Mouse (Mus musculus) NIH3T3 (cell line): ENCODE measurements around the gene Nmnat3.

Experiments used
- DNase-seq: peaks from one replicate; pipeline ENCODE4 v3.0.0-alpha.2; 2012; ENCODE audit warnings: low read depth

Nmnat3 gene

DNA sequence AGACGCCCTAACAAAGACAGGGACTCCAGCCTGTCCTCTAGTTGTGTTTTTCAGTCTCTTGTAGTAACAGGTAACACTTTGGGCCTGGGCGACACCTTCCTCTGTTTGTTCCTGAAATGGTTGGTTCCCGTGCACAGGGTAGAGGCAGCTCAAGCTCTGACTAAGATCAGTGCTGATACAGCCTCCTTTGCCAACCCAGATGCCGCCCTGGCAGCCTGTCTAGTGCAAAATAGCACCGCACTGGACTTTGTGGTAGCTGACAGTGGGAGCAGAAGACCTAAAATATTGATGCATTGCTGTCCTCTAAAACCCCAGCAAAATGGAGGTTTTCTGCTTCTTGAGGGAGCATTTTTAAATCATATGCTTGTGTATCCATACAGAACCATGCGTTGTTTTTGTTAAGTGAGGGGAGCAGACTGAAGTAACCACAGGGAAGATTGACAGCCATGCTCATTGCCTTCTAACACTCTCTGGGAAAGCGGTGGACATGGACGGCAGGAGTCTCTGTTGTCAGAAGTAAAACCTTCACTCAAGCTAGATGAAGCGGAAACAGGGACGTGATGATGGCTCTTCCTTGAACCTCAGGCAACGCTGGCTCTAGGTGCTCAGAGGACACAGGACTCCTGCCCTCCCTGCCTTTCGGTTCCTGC lies 24.2 kb downstream of the Nmnat3 start:
- no peak for DNase-seq

DNA sequence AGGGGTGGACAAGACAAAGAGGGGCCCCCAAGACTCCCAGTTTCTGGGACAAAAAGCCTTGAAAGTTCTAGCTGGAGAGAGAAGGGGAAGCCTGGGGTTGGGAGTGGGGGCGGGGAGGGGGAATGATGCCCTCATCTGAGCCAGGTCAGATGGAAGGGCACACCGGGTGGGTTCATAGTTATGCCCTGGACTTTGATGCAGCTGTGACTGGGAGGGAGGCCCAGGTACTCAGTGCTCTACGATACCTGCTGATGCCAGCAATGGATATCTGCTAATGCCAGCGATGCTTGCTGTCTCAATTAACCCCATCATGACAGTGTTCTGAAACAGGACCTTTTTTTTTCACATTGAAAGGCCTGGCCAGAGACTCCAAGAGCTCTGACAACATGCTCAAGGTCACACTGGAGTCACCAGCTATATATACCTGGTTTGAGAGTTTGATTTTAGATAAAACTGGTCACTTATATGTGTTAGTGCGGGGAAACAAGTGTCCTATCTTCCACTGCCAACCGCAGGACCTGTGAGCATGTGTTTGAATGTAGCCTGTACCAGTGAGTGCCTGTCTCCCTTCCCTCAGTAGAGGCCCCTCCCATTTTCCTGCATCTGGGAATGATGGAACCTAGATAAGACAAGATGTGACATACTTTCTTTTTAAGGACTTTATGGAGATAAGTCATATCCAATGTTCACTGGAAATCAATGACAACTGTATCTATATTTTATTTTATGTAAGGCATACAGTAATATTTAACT lies 25.6 kb downstream of the Nmnat3 start:
- no peak for DNase-seq

DNA sequence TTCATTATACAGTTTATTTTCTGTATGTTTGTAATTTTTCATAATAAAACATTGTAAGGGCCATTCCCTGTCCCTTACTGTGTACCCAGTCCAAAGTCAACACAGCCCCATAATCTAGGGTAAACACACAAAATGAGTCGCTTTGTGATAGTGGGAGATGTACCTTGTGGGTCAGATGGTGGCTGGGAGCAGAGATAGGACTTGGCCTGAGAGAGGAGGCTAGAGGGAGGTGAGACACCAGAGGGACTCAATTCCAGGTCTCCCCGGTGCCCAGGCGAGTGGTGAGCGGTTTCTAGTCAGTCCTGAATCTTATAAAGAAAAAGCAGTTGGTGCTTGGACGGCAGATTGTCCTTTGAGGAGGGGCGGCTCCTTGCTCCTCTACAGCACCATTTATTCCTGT lies 26.4 kb downstream of the Nmnat3 start:
- no peak for DNase-seq

DNA sequence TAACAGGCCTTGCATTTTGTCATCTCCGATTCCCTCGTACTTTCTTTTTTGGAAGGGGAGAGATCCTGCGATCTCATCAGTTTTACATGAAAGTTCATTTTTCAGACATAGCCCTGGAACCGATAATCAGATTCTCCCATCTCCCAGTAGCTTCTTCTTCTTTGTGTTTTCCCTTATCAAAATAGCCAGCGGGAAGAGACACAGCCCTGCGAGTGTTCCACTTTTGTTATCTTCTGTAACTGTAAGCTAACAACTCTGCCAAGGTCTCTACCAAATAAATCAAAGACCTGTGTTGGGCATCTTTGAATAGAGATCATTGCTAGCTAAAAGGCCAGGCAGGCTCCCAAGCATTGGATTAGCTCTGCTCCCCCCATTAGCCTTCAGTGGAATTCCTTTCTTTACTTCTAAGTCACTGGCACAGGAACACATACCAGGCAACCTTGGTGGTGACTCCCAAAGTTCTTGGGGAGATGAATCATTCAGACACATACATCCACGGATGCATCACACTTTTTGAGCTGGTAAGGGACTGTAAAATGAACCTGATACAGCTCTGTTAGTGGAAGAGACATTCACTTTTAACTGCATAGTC lies 26.9 kb downstream of the Nmnat3 start:
- peak; percentile 62 for DNase-seq

DNA sequence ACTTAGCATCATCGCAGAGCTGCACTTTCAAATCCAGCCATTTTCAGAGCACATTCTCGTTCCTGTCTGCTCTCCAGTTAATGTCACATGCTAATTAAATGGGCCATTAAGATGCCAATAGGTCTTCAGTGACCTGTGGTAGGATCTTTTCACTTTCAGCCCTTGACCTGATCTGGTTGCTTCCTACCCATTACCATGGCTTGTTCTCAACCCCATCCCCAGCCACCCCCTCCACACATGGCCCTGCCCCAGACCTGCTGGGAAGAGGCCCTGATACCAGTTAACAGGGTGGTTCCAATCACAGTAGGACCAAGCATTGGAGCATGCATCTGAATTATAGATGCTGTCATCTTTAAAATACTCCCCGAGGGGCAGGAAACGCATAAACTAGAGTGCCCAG lies 30.7 kb downstream of the Nmnat3 start:
- no peak for DNase-seq

DNA sequence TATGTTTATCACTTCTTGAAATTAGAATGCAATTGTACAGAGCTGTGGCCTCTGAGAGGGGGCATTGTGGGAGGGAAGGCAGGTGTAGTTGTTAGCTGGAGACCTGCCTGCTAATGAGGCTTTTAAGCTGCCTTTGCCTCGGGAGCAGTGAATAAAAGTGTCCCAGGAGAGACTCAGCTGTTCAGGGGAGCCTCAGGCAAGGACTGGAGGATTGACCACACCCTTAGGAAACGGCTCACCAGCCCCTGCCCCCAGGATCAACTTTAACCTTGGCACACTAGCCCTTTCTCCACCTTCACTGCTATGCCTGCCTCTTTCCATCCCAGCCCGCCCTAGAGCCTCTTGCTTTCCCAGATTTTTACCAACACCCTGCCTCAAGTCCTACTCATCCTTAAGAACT lies 31.6 kb downstream of the Nmnat3 start:
- no peak for DNase-seq

DNA sequence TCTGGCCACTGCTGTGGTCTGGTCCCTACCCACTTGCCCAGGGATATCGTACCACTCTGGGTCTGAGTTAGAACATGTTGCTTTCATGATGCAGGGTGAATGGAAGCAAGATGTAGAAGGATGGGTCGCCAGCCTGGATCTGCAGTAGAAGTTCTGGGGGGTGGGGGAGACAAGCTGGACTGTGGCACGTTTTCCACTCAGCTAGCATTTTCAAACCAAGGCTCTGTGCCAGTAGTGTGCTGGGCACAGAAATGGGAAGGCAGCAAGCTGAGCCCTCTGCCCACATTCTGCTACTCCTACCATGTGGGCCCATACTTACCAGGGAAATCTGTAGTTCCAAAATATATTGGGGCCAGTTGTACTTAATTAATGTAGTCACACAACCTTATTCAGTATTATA lies 33.5 kb downstream of the Nmnat3 start:
- no peak for DNase-seq

DNA sequence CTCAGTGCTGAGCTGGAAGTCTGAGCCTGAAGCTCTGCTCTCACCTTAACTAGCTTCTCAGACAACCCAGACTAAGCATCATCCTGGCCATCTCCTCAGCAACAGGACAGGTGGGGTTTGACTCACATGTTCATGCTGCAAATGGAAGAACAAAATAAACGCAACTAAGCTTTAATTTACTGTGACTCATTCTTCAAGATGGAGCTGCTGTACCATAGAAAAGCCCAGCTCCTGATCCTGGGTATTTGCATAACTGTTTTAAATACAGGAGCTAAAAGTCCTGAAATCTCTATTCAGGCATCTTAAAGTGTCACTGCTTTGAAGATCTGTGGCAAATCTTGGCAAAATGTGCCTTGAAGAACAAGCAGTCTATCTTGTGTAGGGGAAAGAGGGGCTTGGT lies 38.9 kb downstream of the Nmnat3 start:
- no peak for DNase-seq

DNA sequence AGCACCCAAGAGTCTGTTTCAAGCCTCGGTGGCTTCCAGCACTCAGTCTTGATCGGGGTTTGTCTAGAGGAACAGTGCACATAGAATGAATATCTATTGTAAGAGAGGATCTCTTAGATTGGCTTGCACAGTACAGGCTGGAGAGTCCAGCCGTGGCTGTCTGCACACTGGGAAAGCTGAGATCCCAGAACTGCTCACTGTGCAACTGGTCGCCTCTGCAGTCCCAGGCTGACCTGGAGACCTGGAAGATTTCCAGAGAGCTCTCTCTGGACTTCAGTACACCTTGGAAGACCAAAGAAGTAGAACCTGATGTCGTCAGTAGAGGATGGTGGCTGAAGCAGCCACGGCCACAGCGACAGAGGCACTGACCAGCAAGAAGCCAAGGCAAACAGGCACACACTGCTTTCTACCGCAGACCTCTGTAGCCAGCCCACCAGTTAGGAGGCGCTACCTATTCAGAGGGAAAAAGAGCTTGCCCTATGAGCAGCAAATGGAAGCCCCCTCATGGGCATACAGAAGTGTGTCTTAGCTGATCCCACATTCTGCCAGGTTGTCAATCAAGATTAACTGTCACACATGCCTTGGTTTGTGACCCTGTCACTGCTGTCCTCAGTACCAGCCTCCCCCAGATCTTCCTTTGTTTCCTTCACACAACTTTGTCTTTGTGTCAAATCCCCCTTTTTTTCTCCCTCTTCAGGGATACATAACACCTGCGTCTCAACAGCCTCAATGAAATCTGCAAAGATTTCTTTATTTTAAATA lies 41.4 kb downstream of the Nmnat3 start:
- DNase-seq: no peak

DNA sequence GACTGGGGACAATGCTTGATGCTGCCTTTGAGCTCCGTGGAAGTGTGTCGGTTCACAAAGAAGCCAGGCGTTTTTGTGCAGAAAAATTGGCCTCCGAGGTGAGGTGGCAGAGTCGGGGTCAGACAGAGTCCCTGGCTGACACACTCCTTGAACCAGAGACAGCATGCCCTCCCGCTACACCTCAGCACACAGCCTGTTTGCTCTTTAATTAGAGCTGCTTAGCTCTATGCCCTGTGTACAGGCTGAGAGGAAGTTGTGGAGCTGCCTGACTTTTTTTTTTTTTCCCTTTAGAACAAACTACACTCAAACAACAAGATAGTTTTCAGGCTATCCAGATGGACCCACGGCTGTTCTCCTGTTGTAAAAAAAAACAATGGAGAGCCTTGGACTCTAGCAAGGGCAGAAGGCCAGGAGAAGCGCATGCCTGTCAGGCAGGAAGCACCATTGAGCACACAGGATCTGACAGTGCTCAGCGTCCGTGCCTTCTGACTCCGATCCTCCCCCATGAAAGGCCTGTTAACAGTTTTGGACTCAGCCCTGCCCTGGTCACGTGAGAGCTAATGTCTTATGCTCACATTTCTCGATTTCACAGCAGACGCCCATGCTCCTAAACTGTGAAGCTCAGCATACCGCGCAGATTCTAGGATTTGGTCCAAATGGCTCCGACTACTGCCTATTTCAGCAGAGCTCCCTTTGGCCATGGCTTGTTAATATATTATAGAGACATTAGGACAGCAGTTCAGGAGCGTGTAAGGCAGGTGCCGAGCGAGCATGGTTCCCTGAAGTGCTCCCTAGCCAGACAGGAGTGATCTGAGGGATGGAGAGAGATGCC lies 42.3 kb downstream of the Nmnat3 start:
- peak; percentile 14 for DNase-seq

DNA sequence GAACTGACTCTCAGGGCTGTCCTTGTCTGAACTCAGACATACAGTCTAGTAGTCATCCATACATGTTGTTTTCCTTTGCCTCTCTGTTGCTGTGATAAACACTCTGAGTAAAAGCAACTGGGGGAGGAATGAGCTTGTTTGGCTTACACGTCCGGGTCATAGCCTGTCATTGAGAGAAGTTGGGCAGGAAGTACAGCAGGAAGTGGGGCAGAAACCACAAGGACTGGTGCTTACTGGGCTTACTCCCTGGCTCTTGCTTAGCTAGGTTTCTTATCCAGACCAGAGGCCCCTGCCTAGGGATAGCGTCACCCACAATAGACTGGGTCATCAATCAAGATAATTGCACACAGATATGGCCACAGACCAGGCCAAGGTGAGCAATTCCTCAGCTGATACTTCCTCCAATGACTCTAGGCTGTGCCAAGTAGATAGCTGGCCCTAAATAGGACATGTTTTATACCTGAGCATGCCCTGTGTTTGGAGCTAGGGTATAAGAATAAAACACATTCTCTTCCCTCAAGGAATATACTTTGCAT lies 46.1 kb downstream of the Nmnat3 start:
- DNase-seq: no peak

DNA sequence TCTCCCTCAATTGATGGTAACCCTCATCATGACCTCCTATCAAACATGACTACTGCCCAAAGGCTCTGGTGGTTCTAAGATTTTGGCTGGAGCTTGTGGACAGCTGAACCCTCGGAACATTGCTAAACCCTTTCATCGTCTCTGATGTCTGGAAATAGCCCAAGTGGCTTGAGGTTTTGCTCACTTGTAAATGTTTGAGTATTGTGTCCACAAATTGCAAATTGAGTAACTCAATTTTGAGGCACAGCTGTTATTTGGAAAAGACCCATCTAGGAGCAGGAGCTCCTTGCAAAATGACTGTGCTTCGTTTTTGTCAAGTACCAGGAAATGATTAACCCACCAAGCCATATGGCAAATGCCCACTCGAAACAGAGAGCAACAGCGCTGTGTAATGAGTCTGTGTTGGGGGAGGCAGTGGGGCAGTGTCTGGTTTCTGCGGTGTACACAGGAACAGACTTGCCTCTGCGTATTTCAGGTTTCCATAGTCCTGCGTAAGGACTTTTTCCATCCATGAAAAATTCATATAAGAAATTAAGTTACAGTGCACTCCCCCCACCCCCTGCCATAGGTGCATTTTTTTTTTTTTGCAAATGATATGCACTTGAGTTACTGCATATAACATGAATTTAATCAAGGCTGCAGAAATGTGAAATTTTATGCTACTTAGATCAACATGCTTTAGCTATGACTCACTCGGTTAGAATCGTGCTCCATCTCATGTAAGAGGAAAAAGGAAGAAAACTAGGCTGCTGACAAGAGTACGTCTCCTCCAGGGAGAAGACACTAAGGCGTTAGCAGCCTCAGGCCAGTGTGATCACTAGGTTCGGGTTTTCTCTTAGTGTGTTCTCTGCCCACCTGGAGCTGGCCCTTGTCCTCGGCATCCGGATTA lies 50.9 kb downstream of the Nmnat3 start:
- DNase-seq: peak; percentile 72

DNA sequence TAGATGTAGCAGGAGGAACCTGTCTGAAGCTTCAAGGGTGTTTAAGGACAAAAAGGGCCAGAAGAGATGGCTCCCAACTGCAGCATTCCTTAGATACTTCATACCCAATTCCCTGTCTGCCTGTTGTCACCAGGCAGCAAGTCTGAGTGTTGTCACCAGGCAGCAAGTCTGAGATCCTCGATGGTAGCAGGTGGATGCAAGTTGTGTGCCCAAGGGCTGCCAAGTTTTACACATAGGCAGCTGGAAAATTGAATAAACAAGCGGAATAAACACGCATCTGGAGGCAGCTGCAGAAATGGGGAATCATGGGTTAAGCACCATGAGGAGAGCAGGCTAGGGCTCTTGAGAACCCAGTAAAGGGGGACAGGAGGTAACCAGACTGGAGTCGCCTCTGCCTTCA lies 52.7 kb downstream of the Nmnat3 start:
- DNase-seq: no peak

DNA sequence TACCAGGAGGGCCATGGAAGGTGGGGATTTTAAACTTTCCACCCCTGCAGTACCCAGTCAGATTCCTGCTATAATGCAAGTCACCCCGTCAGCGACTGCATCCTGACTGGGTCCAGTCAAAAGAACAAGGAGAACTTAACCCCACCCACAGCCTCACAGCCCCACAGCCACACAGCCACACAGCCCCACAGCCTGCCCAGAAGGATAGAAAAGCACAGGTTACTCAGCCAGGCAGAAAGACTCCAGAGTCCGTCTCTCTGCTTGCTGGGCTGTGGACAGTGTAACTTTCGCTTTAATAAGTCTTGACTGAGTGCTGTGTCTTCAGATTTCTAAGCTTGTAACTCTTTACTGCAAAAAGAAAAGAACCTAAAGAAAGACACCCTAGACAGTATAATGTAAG lies 53.2 kb downstream of the Nmnat3 start:
- DNase-seq: no peak

DNA sequence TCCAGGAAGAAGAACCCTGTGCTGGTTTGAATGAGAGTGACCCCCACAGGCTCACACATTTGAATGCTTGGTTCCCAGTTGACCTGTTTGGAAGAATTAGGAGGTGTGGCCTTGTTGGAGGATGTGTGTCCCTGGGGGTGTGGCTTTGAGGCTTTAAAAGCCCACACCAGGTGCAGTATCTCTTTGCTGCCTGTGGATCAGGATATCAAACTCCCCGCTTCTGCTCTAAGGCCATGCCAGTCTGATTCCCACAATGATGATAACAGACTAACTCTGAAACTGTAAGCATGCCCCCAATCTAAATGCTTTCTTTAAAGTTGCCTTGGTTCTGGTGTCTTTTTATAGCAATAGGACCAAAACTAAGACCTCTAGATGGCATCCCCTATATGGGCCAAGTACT lies 58.6 kb downstream of the Nmnat3 start:
- no peak for DNase-seq

DNA sequence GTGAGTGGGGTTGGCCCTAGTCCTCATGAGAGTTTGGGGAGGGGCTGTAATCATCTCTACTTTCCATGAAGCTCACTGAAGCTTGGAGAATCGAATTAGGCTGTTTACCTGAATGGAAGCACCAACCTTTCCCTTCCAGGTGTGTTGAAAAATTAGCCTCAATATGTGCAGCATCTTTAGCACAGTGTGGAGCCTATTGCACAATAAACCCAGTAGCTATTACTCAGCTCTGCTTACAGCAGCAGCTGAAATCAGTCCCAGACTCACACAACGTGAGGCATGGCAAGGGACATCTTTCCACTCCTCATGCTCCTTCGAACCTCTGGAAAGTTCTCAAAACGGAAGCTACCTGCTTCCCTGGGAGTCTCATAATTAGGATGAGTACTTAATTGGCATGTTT lies 59.0 kb downstream of the Nmnat3 start:
- DNase-seq: peak; percentile 13

DNA sequence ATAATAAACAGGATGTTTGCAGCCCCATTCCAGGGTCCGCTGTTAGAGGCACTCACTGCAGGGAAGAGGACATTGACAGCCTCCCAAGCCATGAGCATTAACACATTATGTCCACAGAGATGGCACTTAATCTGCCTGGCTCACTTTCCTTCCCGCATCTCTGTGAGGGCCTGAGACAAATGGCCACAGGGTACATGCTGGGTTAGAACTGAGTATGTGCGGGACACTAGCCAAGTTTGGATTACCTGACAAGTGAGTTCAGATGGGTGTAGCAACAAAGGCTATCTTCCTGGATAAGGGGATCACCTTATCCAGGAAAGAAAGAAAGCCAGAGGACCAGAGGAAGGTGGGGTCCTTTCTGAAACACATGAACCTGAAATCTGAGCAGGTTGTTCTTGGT lies 59.8 kb downstream of the Nmnat3 start:
- DNase-seq: no peak

DNA sequence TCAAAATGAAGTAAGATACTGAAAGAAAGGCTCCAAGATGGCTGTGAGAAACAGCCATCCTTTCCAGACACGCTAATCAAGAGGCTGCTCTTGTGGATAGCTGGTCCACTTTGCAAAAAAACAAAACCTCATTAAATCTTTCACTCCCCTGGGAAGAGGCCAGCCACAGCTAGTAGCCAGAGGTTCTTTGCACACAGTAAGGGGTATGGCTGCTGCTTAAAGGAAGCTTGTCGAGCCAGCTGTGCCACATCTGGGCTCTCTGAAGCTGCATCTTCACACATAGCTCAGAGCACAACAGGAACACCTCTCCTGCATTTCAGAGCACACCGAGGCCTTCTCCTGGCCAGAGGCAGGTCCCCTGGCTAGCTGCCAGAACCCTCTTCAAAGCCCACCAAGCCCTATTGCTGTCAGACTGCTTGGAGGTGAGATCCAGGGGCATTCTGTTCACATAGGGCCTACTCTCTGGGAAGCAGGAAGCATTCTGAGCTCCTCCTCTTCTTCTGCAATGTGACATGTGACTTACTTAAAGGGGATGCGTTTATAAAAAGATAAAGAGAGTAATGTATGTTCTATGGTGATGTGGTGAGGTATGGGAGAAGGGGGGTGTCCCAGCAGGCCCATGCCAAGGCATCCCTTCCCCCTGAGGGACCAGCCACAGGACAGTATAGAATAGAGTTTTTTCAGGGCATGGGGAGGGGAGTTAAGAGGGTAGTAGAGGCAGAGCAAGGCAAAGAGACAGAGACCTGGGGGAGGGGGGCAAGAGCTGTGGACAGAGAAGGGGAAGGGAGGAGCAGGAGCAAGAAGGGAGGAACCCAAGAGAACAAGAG lies 63.3 kb downstream of the Nmnat3 start:
- DNase-seq: no peak

DNA sequence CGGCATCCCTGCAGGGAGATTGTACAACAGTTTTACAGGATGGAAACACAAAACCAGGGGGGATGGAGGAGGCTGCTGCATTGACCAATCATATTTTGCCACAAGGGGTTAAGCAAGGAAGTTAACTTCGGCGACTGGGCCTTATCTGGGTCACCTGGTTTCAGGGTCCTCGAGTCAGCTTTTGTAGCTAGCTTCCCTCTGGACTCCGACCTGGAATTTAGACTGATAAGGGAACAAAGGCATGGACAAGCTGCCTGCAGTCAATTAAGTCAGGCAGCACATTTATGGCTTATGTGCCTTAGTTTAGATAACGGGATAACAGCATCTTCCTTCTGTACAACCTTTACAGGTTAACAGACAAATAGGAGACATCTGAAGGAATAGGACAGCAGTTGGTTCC lies 65.1 kb downstream of the Nmnat3 start:
- DNase-seq: no peak

DNA sequence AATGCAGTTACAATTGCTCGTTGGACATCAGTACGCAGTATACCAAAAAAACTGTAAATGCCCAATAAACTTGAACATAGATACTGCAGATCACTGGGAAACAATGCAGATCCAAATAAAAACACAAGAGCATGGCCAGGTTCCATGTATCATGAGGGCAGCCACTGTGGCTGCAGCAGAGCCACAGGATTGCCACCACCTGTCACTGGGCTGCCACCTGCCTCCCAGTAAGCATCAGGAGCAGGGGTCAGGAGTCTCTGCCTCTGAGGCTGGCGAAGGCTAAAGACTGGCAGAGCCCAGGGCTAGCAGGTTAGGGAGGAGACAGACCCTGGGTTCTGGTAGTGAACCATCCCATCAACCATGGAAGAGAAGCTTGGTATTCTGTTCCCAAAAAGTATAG lies 67.7 kb downstream of the Nmnat3 start:
- no peak for DNase-seq
